Mouse (Mus musculus) liver, adult 2 months (tissue): ENCODE results near the gene Cacnb4.

Source experiments
- CTCF ChIP-seq: fragments of 200-500 bp; IDR thresholded peaks from 2 replicates; pipeline ENCODE4 v1.5.1; 2011; ENCODE audit warnings: low read depth, low read length, control low read depth
- POLR2A ChIP-seq: fragments of 200-500 bp; IDR thresholded peaks from 2 replicates; pipeline ENCODE4 v1.6.1; 2011; ENCODE audit warnings: low read length, control low read depth; ENCODE audit not compliant: insufficient read depth; ENCODE audit errors: extremely low read depth

DNA sequence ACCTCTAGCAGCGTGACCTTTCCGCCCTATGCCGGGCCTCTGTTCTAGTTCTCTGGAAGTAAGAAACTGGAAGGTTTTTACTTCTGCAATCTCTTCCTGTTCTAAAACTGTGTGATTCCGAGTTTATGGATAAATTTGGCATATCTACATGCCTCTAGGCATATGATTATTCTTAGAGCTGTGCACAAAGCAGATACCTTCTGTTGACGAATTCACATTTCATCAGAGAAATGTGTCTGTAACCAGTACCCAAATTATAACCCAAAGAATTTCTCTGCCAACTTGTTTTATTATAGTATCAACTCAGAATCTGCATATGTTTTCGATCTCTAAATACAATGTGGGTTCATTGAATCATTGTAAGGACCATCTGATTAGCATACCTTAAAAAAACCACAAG is 8.2 kb downstream of the Cacnb4 start:
- no peak for TF ChIP-seq CTCF
- TF ChIP-seq POLR2A: no peak
